Mouse (Mus musculus): ENCODE results near the gene Apaf1.

The Apaf1 gene

DNA sequence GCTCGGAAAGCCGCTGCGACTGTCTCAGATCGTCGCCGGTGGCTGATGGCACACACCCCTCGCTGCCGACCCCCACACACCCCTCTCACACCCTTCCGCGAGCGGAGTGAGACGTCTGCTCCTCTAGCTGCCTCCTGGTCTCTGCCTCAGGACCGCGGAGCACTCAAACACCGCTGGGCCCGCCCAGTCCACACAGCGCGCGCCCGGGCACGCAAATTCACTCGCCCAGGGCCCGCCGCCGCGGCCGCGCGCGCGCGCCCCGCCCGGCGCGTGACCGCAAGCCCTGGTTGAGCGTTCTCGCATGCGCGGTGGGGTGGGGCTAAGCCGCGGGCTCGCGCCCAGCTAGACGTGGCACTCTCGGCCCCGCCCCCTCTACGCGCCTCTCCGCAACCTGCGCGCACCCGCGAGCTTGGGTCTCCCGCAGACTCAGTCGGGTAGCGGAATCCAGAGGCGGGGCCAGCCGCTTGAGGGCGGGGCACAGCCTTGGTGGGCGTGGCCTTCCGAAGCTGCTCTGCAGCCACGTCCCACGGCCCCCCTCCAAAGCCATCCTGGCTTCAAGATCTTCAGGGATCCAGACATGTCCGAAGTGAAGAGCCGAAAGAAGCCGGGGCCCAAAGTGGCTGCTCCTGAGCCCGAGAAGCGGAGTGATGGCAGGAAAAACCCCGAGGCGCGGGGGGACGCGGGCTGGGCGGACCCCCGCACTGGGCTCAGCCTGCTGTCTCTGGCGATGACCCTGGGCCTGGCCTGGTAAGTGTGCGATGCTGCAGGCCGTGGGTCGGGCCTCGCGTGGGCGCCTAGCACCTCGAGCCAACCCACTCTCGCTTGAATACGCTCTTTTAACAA, at the start of gene Apaf1, which contains the start of gene Ikbip:
TSS of gene Apaf1 (minus strand) at position 221 of the 843 bp plus-strand sequence.
TSS of gene Ikbip (plus strand) at position 391 of the 843 bp plus-strand sequence.
- peak; percentile 100 for DNase-seq

- DNase-seq: no peak
Measured at GRCm38 (mm10) chr10:91131565-91131964, 49.0 kb upstream of the Apaf1 start.

- DNase-seq: no peak
Measured at GRCm38 (mm10) chr10:91130792-91131191, 48.2 kb upstream of the Apaf1 start.

DNA sequence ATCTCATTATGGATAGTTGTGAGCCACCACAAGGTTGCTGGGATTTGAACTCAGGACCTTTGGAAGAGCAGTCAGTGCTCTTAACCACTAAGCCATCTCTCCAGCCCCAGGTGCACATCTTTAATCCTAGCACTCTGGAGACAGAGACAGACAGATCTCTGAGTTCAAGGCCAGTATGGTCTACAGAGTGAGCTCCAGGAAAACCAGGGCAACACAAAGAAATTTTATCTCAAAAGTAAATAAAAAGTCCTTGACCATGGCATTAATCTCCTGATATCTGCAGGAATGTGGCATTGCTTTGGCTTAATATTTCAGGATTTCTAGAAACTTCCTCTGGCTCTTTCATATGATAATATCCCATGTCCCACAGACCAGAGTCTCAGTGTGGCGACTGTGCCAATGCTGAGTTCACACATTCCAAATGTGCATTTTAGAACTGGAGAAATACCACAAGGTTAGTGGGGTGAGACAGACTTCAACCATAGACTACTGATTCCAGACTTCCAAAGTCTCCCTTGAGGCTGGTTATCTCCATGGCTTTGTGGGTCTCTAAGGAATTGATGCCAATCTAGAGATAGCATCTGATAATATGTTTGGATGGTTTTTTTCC, 46.1 kb upstream of the Apaf1 start:
- DNase-seq: no peak

- DNase-seq: no peak
Measured at GRCm38 (mm10) chr10:91127395-91127794, 44.8 kb upstream of the Apaf1 start.

- DNase-seq: no peak
Measured at GRCm38 (mm10) chr10:91126618-91127355, 44.2 kb upstream of the Apaf1 start.

GRCm38 (mm10) chr10:91123828-91124822, 41.6 kb upstream of the Apaf1 start, which contains the start of gene Slc25a3:
Gene Slc25a3, minus strand, starts transcription at chr10:91124059.
- DNase-seq: peak; percentile 99

DNA sequence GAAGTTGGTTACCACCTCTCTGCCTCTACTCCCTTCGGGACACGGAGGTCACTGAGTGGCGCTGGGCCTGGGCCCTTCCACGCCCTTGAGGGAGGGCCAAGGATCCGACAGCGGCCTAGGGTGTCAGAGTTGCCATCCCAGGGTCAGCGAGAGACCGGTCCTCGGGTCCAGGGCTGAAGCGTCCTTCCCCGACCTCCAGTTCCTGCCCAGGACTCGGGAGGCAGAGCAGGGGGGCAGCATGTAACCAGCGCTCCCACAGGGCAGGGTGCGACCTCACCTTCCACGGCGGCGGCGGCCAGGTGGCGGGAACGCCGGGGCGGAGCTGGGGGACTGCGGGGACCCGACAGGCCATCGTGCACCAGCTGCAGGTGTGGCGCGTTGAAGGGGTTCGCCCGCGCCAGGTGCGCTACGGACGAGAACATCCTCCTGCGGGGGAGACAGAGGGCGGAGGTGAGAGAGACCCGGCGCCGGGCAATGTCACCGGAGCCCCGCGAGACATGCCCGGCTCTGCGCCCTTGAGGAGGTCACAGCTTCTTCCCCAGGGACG, 40.8 kb upstream of the Apaf1 start:
- DNase-seq: peak in 1 of 2 experiments; percentile 48

DNA sequence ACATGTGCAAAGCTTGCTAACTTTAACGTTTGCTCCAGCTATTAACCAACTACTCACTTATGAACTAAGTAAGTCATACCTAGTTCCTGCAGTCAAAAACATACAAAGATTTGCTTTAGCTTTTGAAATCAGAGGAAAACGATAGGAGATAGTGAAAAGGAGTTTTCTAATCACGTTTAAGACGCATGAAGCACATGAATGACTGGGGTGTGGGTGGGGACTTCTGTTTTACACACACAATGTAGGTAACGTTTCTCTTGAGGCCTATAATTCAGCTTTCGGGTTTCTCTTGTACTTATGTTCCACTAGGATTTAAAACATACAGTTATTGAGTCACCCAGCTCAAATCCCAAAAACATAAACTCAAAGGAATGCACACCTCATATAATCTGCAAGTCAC, 40.1 kb upstream of the Apaf1 start:
- DNase-seq: no peak

GRCm38 (mm10) chr10:91116958-91117357, 34.4 kb upstream of the Apaf1 start:
- peak in 1 of 2 experiments; percentile 13 for DNase-seq

DNA sequence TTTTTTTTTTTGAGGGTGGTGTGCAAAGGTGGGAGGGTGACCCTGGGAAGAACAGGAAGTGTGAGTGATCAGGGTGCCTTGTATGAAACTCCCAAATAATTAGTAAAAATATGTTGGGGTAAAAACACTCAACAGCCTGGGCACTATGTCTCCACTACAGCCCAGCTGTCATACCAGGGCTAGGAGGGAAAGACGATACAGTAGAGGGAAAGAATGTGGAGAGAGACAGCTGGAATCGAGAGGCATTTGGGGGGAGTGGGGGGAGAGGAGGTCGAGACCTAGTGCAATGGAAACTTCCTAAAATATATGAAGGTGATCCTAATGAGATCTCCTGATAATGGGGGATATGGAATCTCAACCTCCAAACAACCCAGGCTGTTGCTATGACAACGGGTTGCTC, 27.3 kb upstream of the Apaf1 start:
- no peak for DNase-seq

GRCm38 (mm10) chr10:91105981-91106380, 23.4 kb upstream of the Apaf1 start:
- DNase-seq: no peak

DNA sequence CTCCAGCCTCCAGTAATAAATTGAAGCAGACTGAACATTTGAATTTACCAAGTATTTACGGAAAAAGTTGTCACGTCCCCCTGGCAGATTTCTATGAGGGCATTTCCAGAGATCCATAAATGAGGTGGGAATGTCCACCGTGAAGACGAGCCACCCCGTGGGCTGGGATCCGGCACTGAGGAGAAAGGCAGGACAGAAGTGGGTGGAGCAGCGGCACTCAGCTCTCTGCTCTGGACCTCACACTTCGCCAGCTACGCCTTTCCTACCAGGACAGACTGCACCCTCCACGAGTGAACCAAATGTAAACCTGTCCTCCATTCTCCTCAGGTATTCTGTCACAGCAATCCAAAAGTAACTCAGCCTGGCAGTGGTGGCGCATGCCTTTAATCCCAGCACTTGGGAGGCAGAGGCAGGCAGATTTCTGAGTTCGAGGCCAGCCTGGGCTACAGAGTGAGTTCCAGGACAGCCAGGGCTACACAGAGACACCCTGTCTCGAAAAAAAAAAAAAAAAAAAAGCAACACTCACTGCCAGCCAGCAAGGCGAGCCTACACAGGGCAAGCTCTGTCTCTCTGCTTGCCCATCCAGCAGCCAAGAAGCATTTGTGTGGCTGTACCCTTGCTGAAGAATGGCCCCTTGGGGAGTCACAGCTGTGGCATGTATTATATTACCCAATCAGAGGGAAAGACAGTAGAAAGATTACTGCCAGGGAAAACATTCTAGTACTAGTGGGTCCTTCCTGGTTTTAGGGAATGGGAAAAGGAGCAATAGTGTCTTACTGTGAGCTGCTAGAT, 20.4 kb upstream of the Apaf1 start:
- DNase-seq: no peak

DNA sequence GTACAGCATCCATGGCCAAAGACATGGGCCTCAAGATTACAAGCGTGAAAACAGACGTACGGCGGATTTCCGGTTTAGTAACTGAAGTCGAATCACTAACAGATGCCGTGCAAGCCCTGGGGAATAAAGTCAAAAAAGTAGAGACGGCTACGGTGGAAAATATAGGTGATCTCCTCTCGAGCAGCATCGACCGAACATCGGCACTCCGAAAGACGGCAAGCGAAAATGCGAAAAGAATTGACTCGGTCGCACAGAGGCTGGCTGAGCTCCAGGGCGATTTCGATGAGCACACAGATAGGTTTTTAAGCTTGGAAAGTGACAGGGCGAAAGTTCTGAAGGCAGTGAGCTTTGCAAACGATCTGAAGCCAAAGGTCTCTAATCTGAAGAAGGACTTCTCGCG, 19.4 kb upstream of the Apaf1 start:
- DNase-seq: no peak

DNA sequence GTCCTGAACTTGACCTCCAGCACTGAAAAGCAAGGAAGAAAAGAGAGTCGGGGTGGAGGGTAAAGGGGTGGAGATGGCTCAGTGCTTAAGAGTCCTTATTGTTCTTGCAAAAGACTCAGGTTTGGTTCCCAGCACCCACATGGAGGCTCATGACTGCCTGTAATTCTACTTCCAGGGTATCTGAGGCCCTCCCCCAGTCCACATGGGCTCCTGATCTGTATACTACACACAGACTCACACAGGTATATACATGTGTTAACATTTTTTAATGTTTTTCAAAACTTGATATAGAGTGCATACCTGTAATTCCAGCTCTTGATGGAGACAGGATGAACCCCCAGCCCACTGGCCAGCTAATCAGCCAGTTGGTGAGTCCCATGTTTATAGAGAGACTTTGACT, 17.5 kb upstream of the Apaf1 start:
- no peak for DNase-seq

- DNase-seq: no peak
Measured at GRCm38 (mm10) chr10:91098056-91098455, 15.5 kb upstream of the Apaf1 start.

GRCm38 (mm10) chr10:91094251-91095104, 11.9 kb upstream of the Apaf1 start:
- DNase-seq: no peak

DNA sequence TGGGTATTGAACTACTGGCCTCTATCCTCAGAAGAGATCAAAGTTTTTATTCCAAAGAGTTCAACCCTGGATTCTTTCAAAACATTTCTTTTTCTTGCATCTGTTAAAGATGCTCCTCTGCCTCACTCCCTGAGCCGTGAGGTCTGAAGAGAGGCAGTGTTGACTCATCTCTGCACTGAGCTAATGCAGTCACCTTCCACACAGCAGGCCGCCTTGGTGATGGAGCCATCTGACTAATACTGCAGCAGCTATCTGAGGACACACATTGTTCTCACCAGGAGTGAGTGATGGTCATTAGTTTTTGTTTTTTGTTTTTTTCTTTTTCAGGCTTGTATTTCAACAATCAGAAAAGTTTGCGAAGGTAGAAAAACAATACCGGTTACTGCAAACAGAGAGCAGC, 10.2 kb upstream of the Apaf1 start:
- DNase-seq: no peak

GRCm38 (mm10) chr10:91083393-91083927, 890 bp upstream of the Apaf1 start:
- peak in 1 of 2 experiments; percentile 10 for DNase-seq
